Mouse (Mus musculus): Measurements from ENCODE around the gene Mrps6. TPM values are rescaled to one million over a fixed set of nuclear protein-coding genes. Genes with fewer than 3 reads are reported as not detected.

The Mrps6 gene
- polyA plus RNA-seq, 1 experiment = 129 TPM

DNA sequence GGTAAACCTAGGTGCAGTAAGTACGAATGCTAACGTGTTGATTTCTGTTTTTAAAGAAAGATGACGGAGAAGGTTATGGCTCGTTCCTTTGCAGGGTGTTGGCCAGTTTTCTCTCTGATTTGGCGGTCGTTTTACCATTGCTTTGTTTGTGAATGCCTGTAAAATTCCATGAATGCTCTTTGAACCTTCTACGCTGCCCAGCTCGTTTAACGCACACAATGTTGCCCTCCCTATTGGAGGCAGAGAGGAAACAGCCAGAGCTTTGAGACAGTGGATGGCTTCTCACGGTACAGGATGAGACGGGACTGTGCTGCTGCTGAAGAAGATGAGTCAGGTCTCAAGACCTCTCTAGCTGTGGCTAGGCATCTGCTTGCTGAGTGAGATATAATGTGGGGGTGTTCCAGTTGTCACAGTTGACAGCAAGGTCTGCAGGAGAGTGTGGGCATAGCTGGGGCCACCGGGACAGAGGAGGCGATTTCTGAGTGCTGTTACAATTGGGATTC is 61.0 kb downstream of the Mrps6 start:
- TF ChIP-seq CTCF (conservative IDR thresholded peaks at IDR 0.05; ENCODE audit: insufficient read depth, insufficient read length, low read depth, low read length) = no peak
- no peak for TF ChIP-seq POLR2A (IDR thresholded peaks at IDR 0.05; ENCODE audit: low read depth, low read length)

DNA sequence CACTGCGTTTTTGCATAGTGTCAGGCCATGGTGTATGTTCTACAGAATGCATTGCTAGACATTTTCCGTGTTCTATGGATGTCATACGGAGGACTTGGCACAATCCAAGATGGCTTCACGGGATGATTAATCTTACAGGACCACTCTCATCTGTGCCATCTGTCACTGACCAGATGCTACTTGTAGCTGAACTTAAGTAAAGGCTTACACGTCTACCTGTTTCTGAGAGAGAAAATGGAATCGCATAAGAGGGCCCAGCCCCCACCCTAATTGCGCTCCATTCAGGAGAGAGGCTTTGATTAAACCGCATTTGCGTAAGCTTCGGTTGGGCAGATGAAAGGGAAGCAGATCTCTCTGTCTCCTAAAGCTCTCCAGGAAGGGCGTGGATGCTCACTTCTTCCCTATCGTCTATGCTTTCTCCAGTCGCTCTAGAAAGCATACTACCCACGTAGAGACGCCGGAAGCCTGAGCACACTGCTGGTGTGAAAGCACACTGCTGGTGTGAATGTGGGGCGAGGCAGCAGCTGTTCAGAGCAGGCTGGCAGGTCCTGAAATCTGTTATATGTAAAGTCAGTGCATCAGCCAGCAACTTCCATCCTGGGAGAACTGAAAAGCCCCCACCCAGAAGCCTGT is 62.9 kb downstream of the Mrps6 start:
- no peak for DNase-seq
- Histone ChIP-seq H3K27ac (ENCODE audit: insufficient read depth, low read depth, low read length) (no peak overlapping the region), H3K4me3 (ENCODE audit: insufficient read depth, low read depth, low read length) (no peak overlapping the region), H3K4me1 (ENCODE audit: control insufficient read depth, insufficient read depth, low read length) (0 out of 2 replicates have a peak, but pooled peaks cover 3% of the 10 kb centered on the region), H3K27me3 (replicated peaks; ENCODE audit: control insufficient read depth, insufficient read depth, low read length) (no peaks in the 10 kb centered on the region), H3K36me3 (ENCODE audit: control insufficient read depth, insufficient read depth, low read length) (no peaks in the 10 kb centered on the region)
- WGBS = 82% methylated on average over 17 of the region's 17 CpGs
- TF ChIP-seq CTCF (conservative IDR thresholded peaks at IDR 0.05; ENCODE audit: insufficient read depth, insufficient read length, low read depth, low read length) (no peak), POLR2A (IDR thresholded peaks at IDR 0.05; ENCODE audit: low read depth, low read length) (no peak)

More for the DNA sequence above, 61.0 kb downstream of the Mrps6 start:
- DNase-seq = peak; percentile 32
- no peak overlapping the region for H3K4me3 ChIP-seq (ENCODE audit: insufficient read depth, low read depth, low read length)
- WGBS = 48% methylated on average over 13 of the region's 13 CpGs
- 0 out of 2 replicates have a peak, but pooled peaks cover 7% of the 10 kb centered on the region for H3K4me1 ChIP-seq (ENCODE audit: control insufficient read depth, insufficient read depth, low read length)
- H3K27ac ChIP-seq (ENCODE audit: insufficient read depth, low read depth, low read length) = peak overlapping the region; percentile 64
- H3K27me3 ChIP-seq (replicated peaks; ENCODE audit: control insufficient read depth, insufficient read depth, low read length) = no peaks in the 10 kb centered on the region
- no peaks in the 10 kb centered on the region for H3K36me3 ChIP-seq (ENCODE audit: control insufficient read depth, insufficient read depth, low read length)

DNA sequence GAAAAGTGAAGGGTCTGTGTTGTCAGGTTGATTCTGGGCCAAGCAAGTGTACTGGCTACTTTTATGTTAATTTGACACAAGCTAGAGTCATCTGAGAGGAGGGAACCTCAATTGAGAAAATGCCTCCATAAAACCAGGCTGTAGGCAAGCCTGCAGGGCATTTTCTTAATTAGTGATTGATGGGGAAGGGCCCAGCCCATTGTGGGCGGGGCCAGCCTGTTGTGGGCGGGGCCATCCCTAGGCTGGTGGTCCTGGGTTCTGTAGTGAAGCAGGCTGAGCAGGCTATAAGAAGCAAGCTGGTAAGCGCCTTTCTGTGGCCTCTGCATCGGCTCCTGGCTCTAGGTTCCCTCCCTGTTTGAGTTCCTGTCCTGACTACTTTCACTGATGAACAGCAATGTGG is 69.2 kb downstream of the Mrps6 start:
- 52% methylated on average over 4 of the region's 4 CpGs for WGBS
- H3K27ac ChIP-seq (ENCODE audit: insufficient read depth, low read depth, low read length) = no peak overlapping the region
- H3K4me3 ChIP-seq (ENCODE audit: insufficient read depth, low read depth, low read length) = no peak overlapping the region
- TF ChIP-seq CTCF (conservative IDR thresholded peaks at IDR 0.05; ENCODE audit: insufficient read depth, insufficient read length, low read depth, low read length) (no peak), POLR2A (IDR thresholded peaks at IDR 0.05; ENCODE audit: low read depth, low read length) (no peak)
- no peaks in the 10 kb centered on the region for H3K36me3 ChIP-seq (ENCODE audit: control insufficient read depth, insufficient read depth, low read length)
- no peaks in the 10 kb centered on the region for H3K4me1 ChIP-seq (ENCODE audit: control insufficient read depth, insufficient read depth, low read length)
- no peak for DNase-seq
- H3K27me3 ChIP-seq (replicated peaks; ENCODE audit: control insufficient read depth, insufficient read depth, low read length) = no peaks in the 10 kb centered on the region

DNA sequence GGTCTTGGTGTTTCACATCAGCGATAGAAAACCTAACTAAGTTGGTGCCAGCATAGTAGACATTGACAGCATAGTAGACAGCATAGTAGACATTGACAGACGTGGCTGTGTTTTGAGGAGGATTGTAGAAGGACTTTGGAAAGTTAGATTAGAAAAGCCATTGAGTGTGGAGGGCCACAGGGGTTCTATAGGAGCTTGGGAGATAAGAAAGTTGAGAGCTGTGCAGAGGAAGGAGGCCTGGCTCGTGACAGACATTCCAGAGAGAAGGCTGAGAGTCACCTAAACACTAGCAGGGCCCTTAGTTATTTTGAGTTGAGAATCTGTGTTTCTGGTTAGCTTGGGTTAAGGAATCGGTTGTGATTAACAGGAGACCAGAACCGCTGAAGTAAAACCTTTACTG is 69.6 kb downstream of the Mrps6 start:
- Histone ChIP-seq H3K4me1 (ENCODE audit: control insufficient read depth, insufficient read depth, low read length) (no peaks in the 10 kb centered on the region), H3K27ac (ENCODE audit: insufficient read depth, low read depth, low read length) (no peak overlapping the region), H3K4me3 (ENCODE audit: insufficient read depth, low read depth, low read length) (no peak overlapping the region), H3K27me3 (replicated peaks; ENCODE audit: control insufficient read depth, insufficient read depth, low read length) (no peaks in the 10 kb centered on the region), H3K36me3 (ENCODE audit: control insufficient read depth, insufficient read depth, low read length) (no peaks in the 10 kb centered on the region)
- WGBS = 87% methylated on average over 5 of the region's 5 CpGs
- no peak for DNase-seq
- no peak for TF ChIP-seq POLR2A (IDR thresholded peaks at IDR 0.05; ENCODE audit: low read depth, low read length)
- TF ChIP-seq CTCF (conservative IDR thresholded peaks at IDR 0.05; ENCODE audit: insufficient read depth, insufficient read length, low read depth, low read length) = no peak

DNA sequence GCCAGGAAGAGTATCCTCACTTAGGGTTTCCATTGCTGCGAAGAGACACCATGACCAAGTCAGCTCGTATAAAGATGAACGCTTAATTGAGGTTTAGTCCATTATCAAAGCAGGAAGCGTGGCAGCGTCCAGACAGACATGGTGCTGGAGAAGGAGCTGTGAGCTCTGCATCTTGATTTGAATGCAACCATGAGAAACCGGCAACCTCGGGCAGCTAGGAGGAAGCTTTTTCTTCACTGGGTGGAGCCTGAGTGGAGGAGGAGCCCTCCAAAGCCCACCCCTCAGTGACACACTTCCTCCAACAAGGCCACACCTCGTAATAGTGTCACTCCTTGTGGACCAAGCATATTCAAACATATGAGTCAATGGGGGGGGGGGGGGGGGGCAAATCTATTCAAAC is 71.8 kb downstream of the Mrps6 start:
- no peak for DNase-seq
- WGBS = 92% methylated on average over 8 of the region's 8 CpGs
- Histone ChIP-seq H3K27ac (ENCODE audit: insufficient read depth, low read depth, low read length) (no peak overlapping the region), H3K36me3 (ENCODE audit: control insufficient read depth, insufficient read depth, low read length) (no peaks in the 10 kb centered on the region), H3K27me3 (replicated peaks; ENCODE audit: control insufficient read depth, insufficient read depth, low read length) (no peaks in the 10 kb centered on the region), H3K4me1 (ENCODE audit: control insufficient read depth, insufficient read depth, low read length) (no peaks in the 10 kb centered on the region), H3K4me3 (ENCODE audit: insufficient read depth, low read depth, low read length) (no peak overlapping the region)
- no peak for TF ChIP-seq POLR2A (IDR thresholded peaks at IDR 0.05; ENCODE audit: low read depth, low read length)
- TF ChIP-seq CTCF (conservative IDR thresholded peaks at IDR 0.05; ENCODE audit: insufficient read depth, insufficient read length, low read depth, low read length) = no peak

DNA sequence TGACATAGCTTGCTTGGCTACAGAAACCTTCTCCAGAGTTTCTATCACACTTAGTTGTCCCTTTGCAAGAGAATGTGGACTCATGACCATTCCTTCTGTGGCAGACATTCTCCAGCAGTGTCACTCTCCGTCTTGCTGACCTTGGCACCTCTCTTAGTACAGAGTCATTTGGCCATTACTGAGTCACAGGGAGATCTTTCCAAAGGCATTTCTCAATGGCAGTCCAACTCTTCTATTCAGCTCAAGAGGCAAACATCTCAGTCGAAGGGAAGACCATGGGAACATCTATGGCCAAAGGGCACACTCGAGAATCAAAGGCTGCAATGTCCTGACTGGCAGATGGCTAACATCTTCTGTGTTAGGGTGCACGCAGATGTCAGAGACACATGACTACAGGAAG is 74.4 kb downstream of the Mrps6 start:
- WGBS = 89% methylated on average over 4 of the region's 4 CpGs
- no peak for TF ChIP-seq POLR2A (IDR thresholded peaks at IDR 0.05; ENCODE audit: low read depth, low read length)
- no peak for TF ChIP-seq CTCF (conservative IDR thresholded peaks at IDR 0.05; ENCODE audit: insufficient read depth, insufficient read length, low read depth, low read length)
- H3K36me3 ChIP-seq (ENCODE audit: control insufficient read depth, insufficient read depth, low read length) = no peaks in the 10 kb centered on the region
- no peak overlapping the region for H3K4me3 ChIP-seq (ENCODE audit: insufficient read depth, low read depth, low read length)
- DNase-seq = no peak
- no peaks in the 10 kb centered on the region for H3K4me1 ChIP-seq (ENCODE audit: control insufficient read depth, insufficient read depth, low read length)
- H3K27me3 ChIP-seq (replicated peaks; ENCODE audit: control insufficient read depth, insufficient read depth, low read length) = no peaks in the 10 kb centered on the region
- H3K27ac ChIP-seq (ENCODE audit: insufficient read depth, low read depth, low read length) = no peak overlapping the region

DNA sequence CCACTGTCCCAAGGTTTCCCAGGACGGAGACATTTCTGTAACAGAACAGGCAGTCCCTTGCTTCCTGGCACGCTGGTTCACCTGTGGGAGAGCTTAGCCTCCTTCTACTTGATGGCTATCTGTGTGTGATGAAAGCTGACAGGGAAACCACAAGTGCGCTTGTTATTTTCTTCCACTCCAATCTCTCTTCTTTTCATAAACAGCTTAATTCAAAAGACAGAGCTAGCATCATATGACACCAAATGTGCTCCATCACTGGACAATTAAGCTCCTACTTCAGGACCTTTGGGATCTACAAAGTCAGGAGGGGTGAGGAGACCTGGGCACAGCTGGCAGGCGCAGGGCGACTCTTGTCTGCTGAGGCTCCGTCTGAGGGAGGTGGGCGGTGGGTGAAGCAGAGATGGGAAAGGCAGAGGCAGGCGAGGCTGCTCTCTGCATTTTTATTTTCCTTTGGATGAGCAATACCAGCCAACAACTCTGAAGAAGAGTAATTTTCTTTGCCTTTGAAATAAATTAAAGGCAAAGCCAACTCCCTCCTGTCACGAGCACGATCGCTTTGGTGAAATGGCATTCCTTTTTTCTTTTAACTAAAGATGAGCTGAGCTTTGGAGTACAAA is 76.2 kb downstream of the Mrps6 start:
- Histone ChIP-seq H3K4me1 (ENCODE audit: control insufficient read depth, insufficient read depth, low read length) (no peaks in the 10 kb centered on the region), H3K27me3 (replicated peaks; ENCODE audit: control insufficient read depth, insufficient read depth, low read length) (no peaks in the 10 kb centered on the region), H3K4me3 (ENCODE audit: insufficient read depth, low read depth, low read length) (no peak overlapping the region), H3K27ac (ENCODE audit: insufficient read depth, low read depth, low read length) (no peak overlapping the region), H3K36me3 (ENCODE audit: control insufficient read depth, insufficient read depth, low read length) (no peaks in the 10 kb centered on the region)
- no peak for TF ChIP-seq POLR2A (IDR thresholded peaks at IDR 0.05; ENCODE audit: low read depth, low read length)
- TF ChIP-seq CTCF (conservative IDR thresholded peaks at IDR 0.05; ENCODE audit: insufficient read depth, insufficient read length, low read depth, low read length) = no peak
- 78% methylated on average over 11 of the region's 11 CpGs for WGBS
- no peak for DNase-seq
